Mouse (Mus musculus): ENCODE measurements around the gene Ctf2.

- TF ChIP-seq CTCF (IDR thresholded peaks at IDR 0.05; ENCODE audit: low read depth, low read length) (no peak), EP300 (IDR thresholded peaks at IDR 0.05; ENCODE audit: insufficient read depth, low read depth, low read length) (no peak), POLR2A (IDR thresholded peaks at IDR 0.05; ENCODE audit: insufficient read depth, low read length) (no peak)
These were observed 45.1 kb downstream of the Ctf2 start for GRCm38 (mm10) chr7:127686740-127687449.

All from ES-Bruce4 (cell line).